Mouse (Mus musculus) natural killer cell, adult 2 months (primary cell): ENCODE data around the gene Cdk14.

Experiments used
- DNase-seq, 2 experiments: peaks; one replicate each; pipeline ENCODE4 v3.0.0; 2022; ENCODE audit warnings: low spot score in 2 of 2

Gene Cdk14

DNA sequence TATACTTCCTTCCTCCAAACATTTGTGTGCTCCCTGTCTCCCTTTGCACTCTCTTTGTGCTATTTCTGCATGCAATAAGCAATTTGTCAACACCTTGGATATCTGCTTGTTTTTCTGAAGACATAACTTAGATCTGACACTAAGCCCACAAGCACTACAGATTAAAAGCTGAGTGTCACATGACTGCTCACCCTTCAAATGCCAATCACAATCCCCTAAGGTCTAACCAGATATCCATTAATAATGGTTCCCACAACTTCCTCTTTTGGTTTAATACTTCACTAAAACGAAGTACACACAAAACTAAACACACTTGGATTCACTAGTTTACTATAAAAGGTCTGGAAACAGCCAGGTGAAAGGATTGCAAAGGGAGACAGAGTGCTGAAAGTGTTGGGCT, 348.6 kb downstream of the Cdk14 start:
- DNase-seq = no peak

DNA sequence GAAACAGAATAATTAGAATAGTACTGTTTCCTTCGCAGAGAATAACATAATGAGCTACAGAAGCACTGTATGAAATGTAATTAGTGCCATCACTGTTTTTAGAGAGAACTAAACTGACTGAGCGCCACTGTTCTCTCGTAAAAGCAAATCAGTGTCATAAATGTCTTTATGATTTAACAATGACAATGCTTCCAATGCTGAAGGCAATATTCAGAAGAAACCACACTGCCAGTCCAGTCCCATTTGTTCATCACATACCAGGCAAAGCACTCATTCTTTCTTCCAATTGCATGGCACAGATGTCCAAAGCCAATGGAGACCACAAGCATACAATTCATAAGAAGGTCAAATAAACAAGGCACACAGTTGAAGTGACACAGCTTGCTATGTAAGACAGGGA, 355.4 kb downstream of the Cdk14 start:
- DNase-seq = no peak

DNA sequence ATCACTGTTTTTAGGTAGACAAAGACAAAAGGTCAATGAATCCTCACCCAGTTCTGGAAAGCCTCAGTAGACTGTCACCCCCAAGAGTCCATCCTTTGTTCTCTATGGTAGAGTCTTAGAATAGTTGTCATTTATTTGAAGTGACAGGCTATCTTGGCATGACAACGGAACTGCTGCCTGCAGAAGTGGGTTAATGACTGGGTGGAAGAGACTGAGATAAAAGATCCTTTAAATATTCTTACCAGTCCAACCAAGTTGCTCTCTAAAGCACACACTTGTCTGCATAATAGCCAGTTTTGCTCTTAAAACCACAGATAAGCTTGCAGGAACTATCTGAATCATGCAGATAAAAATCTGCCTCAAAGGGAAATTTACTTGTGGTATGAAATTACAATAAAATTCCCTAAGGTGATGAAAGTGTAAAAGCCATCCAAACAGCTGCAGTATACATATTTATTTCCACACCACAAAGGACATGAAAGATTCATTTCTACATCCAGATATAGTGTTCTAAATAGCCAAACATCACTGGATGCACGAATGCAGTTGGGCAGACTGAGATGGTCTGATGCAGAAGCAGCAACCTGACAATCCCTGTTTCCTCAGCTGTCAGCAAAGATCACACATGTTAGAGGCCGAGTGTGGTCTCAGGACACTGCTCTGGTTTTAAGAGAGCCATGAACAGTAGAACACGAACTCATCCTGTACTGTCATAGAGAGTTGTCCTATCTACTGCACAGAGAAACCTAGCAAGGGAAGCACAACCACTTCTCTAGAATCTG, 363.8 kb downstream of the Cdk14 start:
- no peak for DNase-seq

DNA sequence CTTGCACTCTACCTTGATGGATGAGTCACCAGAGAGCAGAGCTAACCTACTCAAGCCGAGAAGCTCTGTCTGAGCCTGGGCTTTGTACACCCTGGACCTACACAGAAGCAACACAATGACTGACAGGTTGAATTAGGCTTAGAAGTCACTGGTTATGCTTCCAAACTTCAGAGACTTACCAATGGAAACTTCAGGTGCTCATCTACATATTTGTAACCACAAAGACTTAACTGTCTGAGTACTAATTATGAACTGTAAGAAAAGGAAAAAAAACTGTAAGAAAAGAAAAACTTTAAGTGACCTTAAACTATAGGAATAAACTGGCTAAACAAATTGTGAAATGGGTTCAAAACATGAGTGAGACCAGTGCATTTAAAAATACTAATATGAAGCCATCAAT, 364.6 kb downstream of the Cdk14 start:
- DNase-seq = no peak

DNA sequence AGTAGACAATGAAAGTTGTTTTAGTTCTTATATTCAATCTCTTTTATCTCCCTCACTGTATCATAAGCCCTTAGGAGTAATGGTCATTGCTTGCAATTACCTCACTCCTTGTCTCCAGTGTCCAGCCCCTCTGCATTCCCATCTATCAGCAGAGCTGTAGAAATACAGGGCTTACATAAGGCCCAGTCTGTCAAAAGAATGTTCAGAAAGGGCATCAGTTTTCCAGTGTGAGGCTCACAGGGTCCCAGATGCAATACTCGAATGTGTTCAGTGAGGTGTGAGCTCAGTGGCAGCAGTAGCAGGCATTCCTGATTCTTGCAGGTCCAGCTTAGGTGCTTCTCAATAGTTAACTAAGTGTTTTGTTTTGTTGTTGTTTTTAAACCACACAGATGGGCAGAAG, 365.8 kb downstream of the Cdk14 start:
- DNase-seq = no peak

DNA sequence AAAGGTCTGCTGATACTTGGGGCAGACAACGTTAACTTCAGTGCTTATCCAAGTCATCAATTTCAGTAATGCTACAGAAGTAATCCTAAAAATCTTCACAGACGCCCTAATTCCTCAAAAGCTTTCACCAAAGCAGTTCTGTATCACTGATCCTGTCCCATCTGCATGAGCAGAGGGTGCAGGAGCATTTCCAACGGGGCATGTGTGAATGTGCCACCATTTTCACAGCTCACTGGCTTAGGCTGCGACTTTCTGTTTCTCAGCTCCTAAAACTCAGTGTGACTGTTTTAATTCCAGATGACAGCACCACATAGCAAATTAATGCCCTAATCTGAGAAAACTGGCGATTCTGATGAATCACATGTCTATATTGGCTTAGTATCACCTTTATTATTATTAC, 375.8 kb downstream of the Cdk14 start:
- no peak for DNase-seq

DNA sequence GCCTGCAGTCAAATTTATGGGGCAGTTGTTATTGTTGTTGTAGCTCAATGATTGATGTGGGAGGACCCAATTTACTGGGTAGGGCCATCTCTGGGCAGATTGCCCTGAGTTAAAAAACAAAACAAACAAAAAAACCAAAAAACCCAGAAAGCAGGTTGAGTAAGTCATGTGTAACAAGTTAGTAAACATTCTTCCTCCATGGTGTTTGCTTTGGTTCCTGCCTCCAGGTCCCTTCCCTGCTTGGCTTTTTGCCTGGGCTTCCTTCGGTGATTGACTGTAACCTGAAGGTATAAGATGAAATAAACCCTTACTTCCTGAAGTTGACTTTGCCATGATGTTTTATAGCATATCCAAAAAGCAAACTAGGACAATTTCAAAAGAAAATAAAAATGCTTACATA, 377.4 kb downstream of the Cdk14 start:
- DNase-seq = no peak

DNA sequence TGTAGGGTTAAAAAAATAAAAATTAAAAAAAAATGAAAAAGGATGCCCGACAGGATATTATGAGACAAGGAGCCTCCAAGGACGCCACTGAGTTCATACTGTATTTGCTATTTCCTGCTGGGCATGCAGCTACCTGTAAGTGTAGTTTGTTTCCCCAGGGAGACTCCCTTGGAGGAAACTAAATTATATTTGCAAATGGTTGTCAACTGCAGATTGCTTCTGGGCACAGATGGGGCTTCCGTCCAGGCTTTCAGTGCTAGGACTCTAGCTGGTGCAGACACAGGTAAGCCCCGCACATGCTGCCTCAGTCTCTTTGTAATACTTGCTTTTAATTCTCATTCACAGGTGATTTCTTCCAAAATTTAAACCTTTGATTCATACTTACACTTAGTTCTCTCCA, 378.6 kb downstream of the Cdk14 start:
- DNase-seq = no peak

DNA sequence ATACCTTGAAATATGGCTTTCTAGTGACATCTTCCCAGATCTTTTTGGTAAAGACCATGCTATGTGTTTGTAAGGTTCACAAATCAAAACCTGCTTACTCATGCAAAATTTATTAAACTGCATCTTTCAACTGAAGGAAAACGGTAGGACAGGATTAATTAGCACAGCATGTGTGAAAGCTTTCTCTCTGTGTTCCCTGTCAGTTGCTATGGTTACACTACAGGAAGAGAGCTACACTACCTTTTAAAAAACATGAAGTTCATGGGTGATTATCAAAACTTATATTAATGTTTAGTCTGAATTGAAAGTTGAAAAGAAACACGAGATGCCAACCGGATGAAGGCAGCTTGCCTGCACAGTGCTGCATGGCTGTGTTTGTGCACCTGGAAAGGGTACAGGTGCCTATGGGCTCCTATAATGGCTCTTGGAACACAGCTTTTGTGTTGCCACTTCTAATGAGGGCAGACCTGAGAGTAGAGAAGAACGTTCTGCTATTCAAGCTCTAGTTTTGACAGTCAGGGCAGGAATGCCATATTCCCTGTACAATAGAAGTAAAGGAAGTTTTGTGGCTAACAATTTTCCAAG, 380.3 kb downstream of the Cdk14 start:
- DNase-seq = no peak

DNA sequence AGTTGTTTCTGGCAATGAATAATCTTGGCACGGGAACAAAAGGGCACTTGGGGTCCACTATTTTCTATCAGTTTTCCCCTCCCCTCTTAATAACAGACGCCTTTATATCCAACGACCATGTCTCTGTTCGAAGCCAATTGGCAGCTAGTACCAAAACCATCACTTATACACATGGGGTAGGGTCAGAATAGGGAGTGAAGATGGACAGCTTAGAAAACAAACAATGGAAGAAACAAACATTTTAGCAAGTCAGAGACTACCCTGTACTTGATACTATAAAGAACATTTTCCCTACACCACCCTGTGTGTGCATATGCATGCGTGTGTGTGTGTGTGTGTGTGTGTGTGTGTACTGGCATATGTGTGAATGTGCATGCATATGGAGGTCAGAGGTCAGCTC, 386.7 kb downstream of the Cdk14 start:
- DNase-seq = no peak

DNA sequence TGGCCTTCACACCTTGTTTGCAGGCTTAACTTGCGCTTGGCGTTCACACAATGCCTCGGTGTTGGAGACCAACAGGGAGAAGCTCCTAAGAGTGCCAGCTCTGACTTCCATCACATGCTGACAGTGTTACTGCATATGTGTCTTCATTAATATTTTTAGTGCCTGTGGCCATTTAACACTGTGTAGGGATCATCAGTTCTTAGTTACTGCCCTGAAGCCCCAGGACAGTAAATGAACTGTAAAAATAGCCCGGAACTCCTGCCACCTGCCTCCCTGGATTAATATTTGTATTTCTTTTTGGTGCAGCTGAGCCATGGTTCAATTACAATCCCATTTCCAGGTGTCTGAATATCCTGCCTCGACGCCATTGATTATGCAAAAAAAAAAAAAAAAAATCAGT, 387.3 kb downstream of the Cdk14 start:
- no peak for DNase-seq

DNA sequence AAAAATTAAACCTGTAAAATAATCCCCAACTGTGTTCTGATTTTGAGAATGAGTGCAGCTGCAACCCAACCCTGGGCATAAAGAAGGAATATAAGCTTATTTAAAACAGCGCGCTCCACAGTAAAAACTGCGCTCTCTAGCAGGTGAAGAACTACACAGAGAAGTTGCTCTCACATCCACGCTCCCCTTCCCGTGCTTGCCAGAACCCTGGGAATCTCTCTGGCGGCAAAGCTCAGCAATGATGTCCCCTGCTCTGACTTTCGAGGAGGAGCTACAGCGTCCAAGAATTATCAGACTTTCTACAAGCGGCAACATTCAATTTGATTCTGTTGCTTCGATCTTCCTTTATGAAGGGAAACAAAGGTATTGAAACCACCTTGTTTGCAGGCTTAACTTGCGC, 387.7 kb downstream of the Cdk14 start:
- no peak for DNase-seq

DNA sequence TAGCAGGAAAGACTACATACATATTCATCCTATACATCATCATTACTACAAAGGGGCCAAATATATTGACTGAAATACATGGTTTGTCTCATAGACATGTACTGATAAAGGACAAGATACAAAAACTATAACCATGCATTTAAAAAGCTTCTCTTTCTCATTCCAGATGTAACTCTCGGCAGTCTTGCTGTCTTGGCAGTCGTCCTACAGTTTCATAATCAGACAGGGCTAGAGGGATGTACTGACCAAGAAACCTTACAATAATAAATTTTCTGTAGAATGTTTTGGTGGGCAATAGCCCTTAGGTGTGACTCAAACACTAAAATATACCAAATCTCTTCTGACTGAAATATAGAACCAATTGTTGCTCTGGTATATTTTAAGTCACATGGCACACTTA, 389.7 kb downstream of the Cdk14 start:
- no peak for DNase-seq

DNA sequence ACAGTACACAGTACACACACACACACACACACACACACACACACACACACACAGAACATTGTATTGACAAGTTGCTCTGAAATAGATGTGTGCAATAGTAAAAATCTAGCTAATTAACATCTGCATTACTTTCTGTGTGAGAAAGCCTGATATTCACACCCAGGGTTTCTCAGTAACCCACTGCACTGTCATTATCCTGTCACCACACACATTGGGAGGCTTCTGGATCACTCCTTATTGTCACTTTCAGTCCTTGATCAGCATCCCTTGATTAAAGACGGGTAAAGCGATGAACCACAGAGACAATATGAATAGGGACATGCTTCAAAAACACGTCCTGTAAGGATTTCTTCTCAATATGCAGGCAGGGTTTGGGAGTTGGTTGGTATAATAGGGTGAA, 401.2 kb downstream of the Cdk14 start:
- DNase-seq = no peak

DNA sequence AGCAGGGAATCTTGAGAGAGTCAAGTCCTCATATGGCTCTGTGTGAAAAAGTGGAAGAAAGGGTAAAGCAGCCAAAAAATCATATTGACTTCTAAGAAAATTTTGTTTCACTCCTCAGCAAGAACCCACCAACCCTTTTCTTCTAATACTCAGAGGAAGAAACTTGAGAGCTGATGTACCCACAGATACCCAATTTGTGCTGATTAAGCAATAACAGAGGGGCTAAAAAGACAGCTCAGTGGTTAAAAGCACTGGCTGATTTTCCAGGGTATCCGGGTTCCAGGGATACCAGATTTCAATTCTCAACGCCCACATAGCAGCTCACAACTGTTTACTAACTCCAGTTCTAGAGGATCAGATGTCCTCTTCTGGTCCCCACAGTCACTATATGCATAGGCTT, 401.9 kb downstream of the Cdk14 start:
- DNase-seq = no peak

DNA sequence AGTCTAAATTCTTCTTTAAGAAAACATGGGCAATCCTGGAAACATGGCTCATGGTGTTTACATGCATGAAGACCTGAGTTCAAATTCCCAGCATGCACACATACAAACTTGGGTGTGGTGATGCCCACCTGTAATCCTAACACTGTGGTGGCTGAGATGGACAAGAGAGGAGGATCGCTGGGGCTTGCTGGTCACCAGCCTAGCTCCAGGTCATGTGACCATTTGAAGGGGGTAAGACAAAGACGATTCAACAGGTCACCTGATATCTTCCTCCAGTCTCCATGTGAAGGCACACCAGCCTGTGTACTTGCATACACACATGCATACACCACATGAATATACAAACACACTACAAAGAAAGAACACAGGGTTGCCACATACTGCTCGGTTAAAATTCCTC, 406.3 kb downstream of the Cdk14 start:
- DNase-seq = no peak

DNA sequence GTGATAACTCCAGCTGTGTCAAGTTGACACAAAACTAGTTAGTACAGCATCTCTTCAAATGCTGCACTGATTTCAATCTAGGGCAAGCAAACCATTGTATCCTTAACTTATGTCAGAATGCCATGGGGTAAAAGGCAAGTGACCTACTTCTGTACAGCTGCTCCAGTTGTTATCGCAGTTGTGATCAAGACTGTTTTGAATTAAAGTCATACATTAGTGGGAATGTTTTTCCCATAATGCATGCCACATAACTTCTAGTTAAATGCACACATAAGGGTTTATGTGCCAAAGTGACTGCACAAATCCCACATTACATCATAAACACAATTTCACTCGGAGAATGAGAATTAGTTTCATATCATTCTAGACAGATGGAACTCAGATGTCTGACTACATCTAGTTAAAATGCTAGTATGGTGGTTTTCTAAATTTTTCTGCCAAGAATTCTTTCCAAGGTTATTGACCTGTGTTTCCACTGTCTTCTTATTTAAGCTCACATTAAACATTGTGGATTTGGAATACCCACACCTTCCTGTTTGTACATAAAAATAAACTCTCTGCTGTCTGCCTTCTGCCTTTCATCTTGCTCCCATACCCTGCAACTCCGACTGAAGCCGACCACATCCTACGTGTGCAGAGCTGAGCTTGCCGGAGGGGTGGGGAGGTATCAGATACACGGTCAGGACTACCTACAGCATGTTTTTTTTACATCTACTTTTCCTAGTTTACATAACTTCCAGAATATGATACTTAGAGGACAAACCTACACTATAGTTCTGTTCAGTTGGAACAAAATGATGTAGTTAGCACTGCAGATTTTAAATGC, 407.4 kb downstream of the Cdk14 start:
- DNase-seq = no peak

DNA sequence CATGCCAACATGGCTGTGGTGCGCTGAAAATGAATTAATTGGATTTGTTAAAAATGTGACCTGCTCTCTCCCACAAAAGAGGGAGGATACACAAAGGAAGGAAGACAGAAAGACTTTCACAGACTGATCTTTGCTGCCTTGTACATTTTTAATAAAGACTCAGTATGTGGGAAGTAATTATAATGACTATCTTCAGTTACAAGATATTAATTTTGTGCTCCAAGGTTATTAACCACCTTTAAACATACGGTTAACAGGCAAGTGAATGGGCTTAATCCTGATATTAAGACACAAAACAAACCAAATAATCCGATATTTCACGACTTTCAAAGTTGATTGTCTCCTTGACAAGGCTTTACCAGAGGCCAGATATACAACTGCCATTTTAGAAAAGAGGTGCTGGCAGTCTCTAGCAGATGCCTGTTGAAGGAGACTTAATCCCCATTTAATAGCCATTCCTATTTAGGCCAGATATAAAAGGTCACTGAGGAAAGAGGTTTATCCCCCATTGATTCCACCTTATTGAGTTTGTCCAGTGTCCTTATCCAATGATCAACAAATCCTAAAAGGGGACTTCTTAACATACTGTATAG, 411.9 kb downstream of the Cdk14 start:
- no peak for DNase-seq

DNA sequence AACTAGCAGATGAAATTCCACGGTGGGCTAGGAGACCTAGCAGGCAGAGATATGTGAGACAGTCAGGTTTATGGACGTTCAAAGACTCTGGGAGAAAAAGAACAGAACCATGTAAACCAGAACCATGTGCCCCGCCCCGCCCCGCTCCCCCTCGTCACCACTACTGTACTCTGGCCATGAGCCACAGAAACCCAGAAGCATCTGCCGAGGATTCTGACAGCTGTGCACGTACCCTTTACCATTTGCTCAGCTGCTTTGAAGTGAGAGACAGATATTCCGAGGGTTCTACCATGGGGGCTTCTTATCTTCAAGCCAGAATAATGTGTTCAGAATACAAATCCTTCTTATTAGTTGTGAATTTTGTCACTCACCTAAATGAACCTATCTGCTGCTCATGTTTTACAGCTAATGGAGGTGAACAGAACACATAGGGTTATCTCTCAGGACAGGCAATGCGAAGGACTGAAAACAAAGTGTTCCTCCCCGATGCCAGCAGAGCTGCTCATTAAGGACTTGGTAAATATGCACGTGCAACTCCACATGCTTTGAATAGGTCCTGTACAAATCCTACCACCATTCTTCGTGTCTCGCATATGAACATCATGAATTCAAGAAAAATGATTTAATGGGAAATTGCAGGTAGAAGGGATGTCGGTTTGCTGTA, 412.5 kb downstream of the Cdk14 start:
- no peak for DNase-seq

DNA sequence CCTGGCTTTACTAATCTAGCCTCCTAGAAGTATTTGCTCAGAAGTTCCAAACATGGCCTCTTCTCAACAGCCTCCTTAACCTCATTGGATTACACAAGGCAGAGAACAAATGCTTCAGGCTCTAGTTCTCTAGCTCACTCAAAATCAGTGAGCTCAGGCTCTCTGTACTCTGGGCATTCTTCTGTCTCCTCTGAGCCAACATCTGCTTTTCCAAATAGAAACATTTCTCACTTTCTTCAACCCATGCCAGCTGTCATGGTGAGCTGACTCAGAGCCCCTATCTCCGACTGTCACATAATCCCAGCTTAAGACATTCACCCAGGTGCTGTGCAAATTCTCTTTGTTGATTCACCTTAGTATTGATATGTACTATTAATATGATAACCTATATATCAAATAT, 414.5 kb downstream of the Cdk14 start:
- no peak for DNase-seq

DNA sequence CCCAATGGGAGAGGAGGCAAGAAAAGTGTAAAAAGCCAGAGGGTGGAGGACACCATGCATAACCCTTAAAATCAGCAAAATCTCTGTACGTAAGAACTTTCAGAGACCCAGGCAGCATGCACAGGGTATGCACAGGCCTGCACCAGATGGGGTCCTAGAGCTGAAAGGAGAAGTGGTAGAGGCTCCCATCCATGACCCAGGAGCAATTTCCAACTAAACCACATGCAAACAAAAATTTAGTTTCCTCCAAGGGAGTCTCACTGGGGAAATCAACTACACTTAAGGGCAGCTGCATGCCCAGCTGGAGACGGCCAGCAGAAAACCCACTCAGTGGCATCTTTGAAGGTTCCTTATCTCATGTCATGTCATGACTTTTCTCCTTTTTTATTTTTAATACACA, 415.4 kb downstream of the Cdk14 start:
- no peak for DNase-seq

DNA sequence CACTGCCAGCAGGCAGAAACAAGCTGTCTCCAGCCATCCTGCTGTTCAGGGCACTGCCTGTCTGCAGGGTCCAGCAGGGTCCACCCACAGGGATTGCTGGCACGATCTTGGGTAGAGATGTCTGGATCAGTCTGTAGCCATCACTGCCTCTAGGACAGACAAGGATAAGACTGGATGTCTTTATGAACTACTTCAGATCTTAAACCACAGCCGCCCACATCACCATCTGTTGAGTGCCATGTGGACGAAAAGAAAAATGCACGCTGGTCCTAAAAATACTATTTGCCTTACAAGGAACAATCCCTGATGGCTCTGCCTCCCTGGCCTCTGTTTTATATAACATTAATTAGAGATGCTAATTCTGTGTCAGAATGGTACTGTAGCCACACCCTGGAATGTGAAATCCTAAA, 426.9 kb downstream of the Cdk14 start:
- DNase-seq = no peak
